Mouse (Mus musculus): ENCODE measurements around the gene Tmem45a.

Tmem45a gene

GRCm38 (mm10) chr16:56795481-56796139 is 90.4 kb downstream of the Tmem45a start, which contains the start of gene Adgrg7:
Gene Adgrg7 (minus strand): TSS chr16:56795855.
- no peak for DNase-seq

DNA sequence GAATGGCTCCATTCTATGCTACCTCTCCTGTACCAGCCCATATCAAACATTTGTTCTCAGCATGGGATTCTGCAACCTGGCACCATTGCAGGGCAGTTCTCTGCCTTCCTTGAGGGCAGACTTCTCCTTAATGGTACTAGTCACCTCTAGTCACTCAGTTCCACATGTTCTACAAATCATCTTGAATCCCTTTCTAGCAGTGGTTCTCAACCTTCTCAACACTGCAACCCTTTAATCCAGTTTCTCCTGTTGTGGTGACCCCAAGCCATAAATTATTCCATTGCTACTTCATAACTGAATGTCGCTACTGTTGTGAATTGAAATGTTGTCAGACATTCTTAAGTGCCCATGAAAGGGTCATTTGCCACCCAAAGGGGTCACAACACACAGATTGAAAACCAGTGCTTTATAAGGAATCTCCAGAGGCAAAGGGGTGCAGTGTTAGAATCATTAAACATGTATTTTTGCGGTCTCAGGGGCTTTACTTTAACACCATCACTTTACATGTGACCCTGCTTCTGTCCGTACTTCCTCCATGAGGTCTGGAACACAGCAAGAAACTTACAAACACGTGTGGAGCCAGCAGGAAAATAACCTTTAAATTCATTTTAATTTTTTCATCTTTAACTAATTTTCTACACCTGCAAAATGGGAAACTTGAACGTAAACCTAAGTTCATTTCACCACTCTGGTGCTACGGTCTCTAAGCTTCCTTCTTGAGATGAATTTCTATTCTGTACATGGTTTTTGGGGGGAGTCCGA is 91.4 kb downstream of the Tmem45a start:
- DNase-seq: no peak

- DNase-seq: no peak
Observed at GRCm38 (mm10) chr16:56793778-56794177, 92.2 kb downstream of the Tmem45a start.

- DNase-seq: no peak
Observed at GRCm38 (mm10) chr16:56785943-56786342, 100.0 kb downstream of the Tmem45a start.

- peak; percentile 50 for DNase-seq
Observed at GRCm38 (mm10) chr16:56771163-56772105, 114.5 kb downstream of the Tmem45a start.

All from right cerebral cortex, adult 18-20 months (tissue).